Mouse (Mus musculus): ENCODE data around the gene Stx12. TPM values are rescaled to one million over a fixed set of nuclear protein-coding genes. Genes with fewer than 3 reads are reported as not detected.

The Stx12 gene
- polyA plus RNA-seq, 1 experiment from 2014 or later: 164 TPM

GRCm38 (mm10) chr4:132804331-132804730 is 80.0 kb downstream of the Stx12 start:
- no peak for ATAC-seq
- Histone ChIP-seq H3K36me3 (ENCODE audit: control insufficient read depth, insufficient read depth) (no peaks in the 10 kb centered on the region), H3K27me3 (replicated peaks; ENCODE audit: control insufficient read depth, insufficient read depth, low read length) (no peaks in the 10 kb centered on the region), H3K27ac (ENCODE audit: low read length) (no peak overlapping the region), H3K4me3 (replicated peaks; ENCODE audit: low read length) (no peak overlapping the region), H3K9ac (replicated peaks; ENCODE audit: low read depth, low read length) (no peak overlapping the region), H3K9me3 (ENCODE audit: control insufficient read depth, low read length) (no peaks in the 10 kb centered on the region), H3K4me2 (ENCODE audit: low read length) (no peak overlapping the region), H3K4me1 (replicated peaks; ENCODE audit: control insufficient read depth, insufficient read depth, low read length) (no peaks in the 10 kb centered on the region)
- 89% methylated on average over 6 of the region's 6 CpGs for WGBS

- no peak for ATAC-seq
- no peak overlapping the region for H3K27ac ChIP-seq (ENCODE audit: low read length)
Observed at GRCm38 (mm10) chr4:132803876-132804275, 80.4 kb downstream of the Stx12 start.

More at GRCm38 (mm10) chr4:132803876-132804275, 80.4 kb downstream of the Stx12 start:
- H3K4me2 ChIP-seq (ENCODE audit: low read length): no peak overlapping the region
- WGBS: 96% methylated on average over 7 of the region's 7 CpGs
- no peaks in the 10 kb centered on the region for H3K36me3 ChIP-seq (ENCODE audit: control insufficient read depth, insufficient read depth)
- no peak overlapping the region for H3K9ac ChIP-seq (replicated peaks; ENCODE audit: low read depth, low read length)
- no peaks in the 10 kb centered on the region for H3K9me3 ChIP-seq (ENCODE audit: control insufficient read depth, low read length)
- H3K4me1 ChIP-seq (replicated peaks; ENCODE audit: control insufficient read depth, insufficient read depth, low read length): no peaks in the 10 kb centered on the region
- H3K27me3 ChIP-seq (replicated peaks; ENCODE audit: control insufficient read depth, insufficient read depth, low read length): no peaks in the 10 kb centered on the region
- no peak overlapping the region for H3K4me3 ChIP-seq (replicated peaks; ENCODE audit: low read length)

Other genes starting within 250 kb of the Stx12 start
- gene Eya3, start 245.5 kb downstream of the Stx12 start, polyA plus RNA-seq (2015; fragmentation: Nextera tagmentation; extraction: Ambion mirVana): 17.6 and 18.4 TPM in 2 replicates
- 4.7 TPM in 2 replicates for gene Xkr8, start 152.0 kb downstream of the Stx12 start, polyA plus RNA-seq (2015; fragmentation: Nextera tagmentation; extraction: Ambion mirVana)
- 1.0 and 1.6 TPM in 2 replicates for gene Smpdl3b, start 127.3 kb downstream of the Stx12 start, polyA plus RNA-seq (2015; fragmentation: Nextera tagmentation; extraction: Ambion mirVana)
- gene Rpa2, start 116.2 kb downstream of the Stx12 start, polyA plus RNA-seq (2015; fragmentation: Nextera tagmentation; extraction: Ambion mirVana): 55.8 and 61.7 TPM in 2 replicates
- gene Themis2, start 88.1 kb downstream of the Stx12 start, polyA plus RNA-seq (2015; fragmentation: Nextera tagmentation; extraction: Ambion mirVana): 0.18 and 0.37 TPM in 2 replicates
- gene Ppp1r8, start 41.3 kb downstream of the Stx12 start, polyA plus RNA-seq (2015; fragmentation: Nextera tagmentation; extraction: Ambion mirVana): 62.7 and 66.2 TPM in 2 replicates
- gene Fam76a, start 38.0 kb upstream of the Stx12 start, polyA plus RNA-seq (2015; fragmentation: Nextera tagmentation; extraction: Ambion mirVana): 51.0 and 53.4 TPM in 2 replicates
- not detected in 2 replicates for gene Fgr, start 89.6 kb upstream of the Stx12 start, polyA plus RNA-seq (2015; fragmentation: Nextera tagmentation; extraction: Ambion mirVana)
- 13.0 and 13.7 TPM in 2 replicates for gene Ahdc1, start 126.8 kb upstream of the Stx12 start, polyA plus RNA-seq (2015; fragmentation: Nextera tagmentation; extraction: Ambion mirVana)
- gene Wasf2, start 246.0 kb upstream of the Stx12 start, polyA plus RNA-seq (2015; fragmentation: Nextera tagmentation; extraction: Ambion mirVana): 27.0 and 31.5 TPM in 2 replicates